Mouse (Mus musculus): ENCODE measurements around the gene Mboat1.

Mboat1 gene

DNA sequence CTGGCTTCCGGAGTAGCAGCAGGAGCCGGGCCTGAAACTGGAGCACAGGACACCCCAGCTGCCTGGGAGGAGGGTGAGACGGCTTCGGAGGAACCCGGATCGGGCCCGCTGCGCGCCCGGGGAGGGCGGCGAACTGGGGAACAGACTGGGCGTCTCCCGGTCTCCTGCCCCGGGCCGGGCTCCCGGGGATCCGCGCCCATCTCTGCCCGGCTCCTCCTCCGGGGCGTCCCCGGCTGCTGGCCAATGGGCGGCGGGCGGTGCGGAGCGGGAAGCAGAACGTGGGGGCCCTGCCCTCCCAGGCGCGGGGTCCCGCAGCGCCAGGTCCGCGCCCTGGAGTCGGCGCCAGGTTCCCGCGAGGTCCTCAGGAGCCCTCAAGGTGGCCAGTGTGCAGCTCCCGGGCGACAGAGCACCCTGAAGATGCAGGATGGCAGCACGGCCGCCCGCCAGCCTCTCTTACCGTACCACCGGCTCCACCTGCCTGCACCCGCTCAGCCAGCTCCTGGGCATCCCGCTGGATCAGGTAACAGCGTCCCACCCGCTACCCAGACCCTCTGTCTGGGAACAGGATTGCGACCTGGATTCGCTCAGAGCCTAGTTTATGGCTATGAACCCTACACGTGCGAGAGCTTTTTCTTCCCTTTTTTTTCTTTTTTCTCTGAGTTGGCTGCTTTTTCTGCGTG lies at the start of gene Mboat1:
Gene Mboat1, plus strand, starts transcription at position 247 of the 680 bp plus-strand sequence.
- DNase-seq (ENCODE audit: low spot score), result peak; percentile 78

DNA sequence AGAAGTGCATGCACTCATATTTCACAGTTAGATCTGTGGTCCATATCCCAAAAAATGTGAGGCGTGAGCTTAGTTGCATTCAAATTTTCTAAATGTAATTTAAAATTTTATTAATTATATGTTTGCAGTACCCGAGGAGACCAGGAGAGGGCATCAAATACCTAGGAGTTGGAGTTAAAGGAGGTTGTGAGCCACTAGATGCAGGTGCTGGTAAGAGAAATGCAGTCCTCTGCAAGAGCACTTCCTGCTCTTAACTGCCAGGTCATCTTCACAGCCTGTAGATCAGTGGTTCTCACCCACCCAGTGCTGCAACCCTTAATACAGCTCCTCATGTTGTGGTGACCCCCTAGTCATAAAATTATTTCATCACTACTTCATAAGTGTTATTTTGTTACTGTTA lies 43.2 kb upstream of the Mboat1 start:
- peak; percentile 7 for DNase-seq (ENCODE audit: low spot score)

DNA sequence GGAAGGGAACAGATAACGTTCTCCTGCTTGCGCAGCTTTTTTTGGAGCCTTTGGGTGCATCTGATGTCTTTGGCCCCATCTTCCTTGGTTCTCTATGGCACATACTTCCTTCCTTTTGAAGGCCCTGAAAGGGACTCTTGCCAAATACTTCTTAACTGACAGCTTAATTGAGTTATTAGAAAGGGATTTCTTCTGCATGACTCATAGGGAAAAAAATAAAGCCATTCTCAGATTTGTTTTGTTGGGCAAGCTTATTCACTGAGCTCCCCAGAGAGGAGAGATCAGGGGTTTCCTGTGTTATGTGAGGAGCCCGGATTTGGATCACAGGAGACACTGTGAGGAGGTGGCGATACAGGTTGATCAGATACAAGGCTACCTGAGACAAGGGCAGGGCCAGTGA lies 40.4 kb upstream of the Mboat1 start:
- DNase-seq (ENCODE audit: low spot score), result no peak

DNA sequence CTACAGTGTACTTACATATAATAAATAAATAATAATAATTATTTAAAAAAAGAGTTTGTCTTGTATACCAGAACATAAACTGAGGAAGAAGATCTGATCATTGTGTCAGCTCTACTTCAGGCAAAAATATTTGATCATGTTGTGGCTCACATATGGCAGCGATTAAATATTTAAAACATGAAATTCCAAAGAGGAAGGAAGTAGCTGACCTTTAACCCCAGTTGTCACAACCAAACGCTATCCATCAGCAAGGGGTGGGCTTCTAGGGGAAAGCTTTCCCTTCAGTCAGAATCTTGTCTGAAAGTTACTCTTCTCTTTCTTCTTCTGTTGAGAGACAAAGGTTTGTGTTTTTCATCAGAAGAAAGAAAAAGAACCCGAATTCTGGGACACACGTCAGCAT lies 39.8 kb upstream of the Mboat1 start:
- no peak for DNase-seq (ENCODE audit: low spot score)

DNA sequence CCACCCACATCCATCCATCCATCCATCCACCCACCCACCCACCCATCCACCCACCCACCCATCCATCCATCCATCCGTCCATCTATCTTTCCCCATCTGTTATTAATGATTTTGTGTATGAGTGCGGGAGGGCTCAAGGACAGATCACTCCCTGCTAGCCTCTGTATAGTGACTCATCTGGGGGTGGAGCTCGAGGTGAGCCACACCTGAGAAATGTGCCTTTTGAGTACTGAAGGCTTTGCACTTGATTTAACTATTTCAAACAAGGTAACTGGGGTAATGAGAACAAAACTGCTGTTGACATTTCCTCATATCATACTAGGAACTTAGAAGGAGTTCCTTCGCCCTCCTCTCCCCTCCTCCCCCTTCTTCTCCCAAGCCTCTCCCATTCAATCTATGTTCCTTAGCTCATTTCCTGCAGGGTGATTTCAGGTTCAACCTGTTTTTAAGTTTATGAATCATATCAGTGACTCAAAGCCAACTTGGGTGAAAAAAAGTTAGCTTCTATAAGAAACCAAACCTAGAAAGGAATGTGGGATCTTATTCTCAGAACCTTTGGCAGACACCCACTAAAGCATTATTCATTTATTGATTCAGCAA lies 27.2 kb upstream of the Mboat1 start:
- DNase-seq (ENCODE audit: low spot score), result no peak

DNA sequence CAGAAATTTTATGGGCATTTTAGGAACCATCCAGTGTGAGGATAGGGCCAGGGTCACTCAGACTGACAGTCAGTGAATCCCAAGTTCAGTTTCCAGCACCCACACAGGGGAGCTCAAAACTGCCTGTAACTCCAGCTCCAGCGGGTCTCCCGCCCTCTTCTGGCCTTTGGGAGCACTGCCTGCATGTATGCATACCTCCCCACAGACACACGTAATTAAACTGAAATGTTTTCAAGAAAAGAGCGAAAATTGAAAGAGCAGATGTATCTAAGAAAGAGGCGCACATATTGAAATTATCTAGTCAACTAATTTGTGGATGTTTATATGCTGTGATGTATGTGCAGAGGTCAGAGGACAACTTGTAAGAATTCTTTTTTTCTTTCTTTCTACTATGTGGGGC lies 20.5 kb upstream of the Mboat1 start:
- DNase-seq (ENCODE audit: low spot score), result no peak

DNA sequence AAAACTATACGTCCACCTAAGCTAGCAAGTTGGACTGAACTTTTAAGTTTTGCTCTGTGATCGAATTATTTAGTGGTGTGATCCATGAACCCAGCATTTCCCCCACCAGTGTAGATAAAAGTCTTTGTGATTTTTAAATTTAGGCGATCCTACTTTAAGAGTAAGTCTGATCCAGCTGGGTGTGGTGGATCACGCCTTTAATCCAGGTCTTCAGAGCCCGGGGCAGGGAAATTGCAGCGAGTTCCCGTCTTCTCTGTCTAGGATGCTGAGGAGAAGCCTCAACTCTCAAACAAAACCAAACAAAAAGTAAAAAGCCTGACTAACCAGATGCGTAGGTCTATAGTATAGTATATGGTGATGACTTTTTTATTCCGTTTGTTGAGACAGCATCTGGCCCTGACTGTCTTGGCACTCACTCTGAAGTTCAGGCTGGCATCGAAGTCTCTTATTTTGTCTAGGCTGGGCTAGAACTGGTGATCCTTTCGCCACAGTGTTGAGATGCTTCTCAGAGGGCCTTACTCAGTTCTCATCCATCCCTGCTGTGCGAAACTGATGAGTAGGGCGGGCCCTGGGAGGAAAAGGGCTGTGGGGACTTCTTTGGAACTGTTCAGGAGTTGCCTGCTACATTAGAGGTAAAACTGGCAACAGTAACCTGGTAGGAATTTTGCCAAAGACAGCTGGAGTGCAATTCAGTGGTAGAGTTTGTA lies 787 bp downstream of the Mboat1 start:
- DNase-seq (ENCODE audit: low spot score), result no peak

DNA sequence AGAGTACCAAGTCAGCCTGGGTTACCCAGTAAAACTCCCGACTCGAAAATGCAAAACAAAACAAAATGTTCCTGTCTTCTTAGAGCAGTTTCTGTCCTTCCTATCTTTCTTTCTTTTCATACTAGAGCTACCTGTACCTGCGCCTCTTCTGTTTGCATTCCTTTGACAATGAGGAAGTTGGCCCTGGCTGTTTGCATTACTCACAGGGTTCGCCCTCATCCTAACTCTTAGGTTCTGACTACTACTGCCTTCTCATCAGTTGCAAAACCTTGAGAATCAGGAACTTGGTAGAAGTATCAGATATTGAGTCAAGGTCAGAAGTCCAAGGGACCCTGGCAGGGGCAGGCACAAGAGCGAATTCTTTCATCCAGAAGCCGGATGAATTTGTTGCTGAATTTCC lies 1.7 kb downstream of the Mboat1 start:
- no peak for DNase-seq (ENCODE audit: low spot score)

DNA sequence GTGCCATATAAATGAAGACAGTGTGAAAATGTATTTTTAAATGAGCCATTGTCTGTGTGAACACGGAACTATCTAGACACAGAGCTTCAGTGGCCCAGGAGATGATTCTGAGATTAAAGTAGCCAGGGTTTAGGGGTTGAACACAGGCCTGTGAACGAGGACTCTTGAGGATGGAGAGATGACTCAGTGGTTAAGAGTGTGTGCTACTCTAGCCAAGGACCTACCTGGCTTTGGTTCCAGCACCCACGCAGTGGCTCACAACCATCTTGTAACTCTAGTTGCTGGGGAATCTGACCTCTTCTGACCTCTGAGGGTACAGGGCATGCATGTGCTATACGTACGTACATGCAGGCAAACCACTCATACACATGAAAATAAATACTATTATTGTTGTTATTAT lies 3.9 kb downstream of the Mboat1 start:
- DNase-seq (ENCODE audit: low spot score), result no peak

DNA sequence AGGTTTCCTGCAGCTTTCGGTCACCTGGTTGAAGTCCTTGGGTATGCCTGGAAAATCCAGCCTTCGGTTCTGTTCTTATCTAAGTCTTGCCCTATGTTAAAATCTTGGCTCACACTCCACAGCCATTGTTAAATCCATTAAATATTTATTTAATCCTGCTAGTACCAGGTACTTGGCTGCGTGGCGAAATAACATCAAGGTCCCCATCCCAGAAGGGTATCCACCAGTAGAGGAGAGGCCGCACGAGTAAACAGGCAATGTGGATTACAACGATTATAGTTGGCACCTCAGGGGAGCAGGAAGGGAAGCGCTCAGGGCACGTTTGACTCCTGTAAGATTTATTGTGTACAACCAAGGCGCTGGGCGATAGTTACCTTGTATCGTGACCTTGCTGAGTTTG lies 4.4 kb downstream of the Mboat1 start:
- DNase-seq (ENCODE audit: low spot score), result no peak

DNA sequence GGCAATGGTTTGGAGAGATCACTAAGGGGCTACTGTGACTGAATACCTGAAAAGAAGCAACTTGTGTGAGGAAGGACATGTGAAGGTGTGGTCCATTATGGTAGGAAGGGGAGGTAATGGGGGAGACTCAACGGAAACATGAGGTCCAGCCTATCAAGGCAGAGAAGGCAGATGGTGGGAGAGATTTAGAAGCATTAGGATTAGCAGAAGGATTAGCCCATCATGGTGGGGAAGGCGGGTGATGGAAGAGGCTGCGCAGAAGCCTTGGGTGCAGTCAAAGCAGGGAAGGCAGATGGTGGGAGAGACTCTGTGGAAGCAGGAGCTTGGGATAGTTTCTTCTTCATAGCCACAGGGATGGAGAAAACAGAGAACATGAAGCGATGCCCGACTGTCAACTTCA lies 5.7 kb downstream of the Mboat1 start:
- DNase-seq (ENCODE audit: low spot score), result no peak

DNA sequence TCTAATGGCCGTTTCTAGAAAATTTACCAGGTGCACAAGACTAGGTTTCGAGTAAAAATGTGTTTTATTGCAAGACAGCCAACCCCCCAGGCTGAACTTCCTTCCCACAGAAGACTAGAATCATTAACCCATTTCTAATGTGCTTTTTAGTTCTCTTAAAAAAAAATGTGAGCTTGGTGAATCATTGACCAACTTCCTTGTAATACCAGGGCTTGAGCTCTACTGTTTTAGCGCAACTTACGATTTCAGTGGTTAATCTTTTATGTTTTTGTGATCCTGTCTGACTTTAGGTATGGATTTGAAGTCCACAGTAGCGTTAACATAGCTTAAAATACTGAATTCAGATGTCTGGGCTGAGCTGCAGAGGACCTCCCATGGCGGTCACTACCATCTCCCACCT lies 10.2 kb downstream of the Mboat1 start:
- DNase-seq (ENCODE audit: low spot score), result no peak

DNA sequence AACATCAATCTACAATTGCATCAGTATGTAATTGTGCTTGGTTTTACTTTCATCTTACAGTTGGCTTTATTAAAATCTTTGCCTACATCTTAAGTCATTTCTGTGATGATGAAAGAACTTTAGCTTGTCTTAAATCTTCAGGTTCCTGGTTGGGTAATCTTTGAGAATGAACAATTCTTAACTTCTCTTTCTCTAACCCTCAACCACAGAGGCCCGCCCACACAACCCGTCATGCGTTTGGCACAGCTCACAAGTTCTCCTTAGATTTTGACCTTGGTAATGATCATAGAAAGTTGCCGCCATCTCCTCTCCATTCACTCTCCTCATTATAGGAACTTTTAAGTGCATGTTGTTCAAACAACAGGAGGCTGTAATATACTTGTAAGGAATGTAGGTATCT lies 18.0 kb downstream of the Mboat1 start:
- DNase-seq (ENCODE audit: low spot score), result peak; percentile 18

DNA sequence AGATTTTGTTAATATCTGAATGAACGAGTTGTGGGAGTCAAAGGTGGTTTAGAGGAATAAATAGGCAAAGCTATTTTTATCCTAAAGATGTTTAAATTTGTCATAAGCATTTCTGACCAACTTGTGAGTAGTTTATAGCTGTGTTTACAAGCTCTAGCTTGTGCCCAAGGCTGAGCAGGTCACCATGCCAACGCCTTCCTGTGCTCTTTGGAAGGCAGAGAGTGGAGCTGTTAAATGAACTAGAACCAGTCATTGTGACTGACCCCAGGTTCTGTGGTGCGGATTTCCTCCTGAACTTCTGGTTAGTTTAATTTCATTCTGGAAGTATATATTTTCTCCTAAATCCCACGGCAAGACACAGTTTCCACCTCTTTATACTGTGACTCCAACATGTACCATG lies 23.3 kb downstream of the Mboat1 start:
- DNase-seq (ENCODE audit: low spot score), result no peak

DNA sequence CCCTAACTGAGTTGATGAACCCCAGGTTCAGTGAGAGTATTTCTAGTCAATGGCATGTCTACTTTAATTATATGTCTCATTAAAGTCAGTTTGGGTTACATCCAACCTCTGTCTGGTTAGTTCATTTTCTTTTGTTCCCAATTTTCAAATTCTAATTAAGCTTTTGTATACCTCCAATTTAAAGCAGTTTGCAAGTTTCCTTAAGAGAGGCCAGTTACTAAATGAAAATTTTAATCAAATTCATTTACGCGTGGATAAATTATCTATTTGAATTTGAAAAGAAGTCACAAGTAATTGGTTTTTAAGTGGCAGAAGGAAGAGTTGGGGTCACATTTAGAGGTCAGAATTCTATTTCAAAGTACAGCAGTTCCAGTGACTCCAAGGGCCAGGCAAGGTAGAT lies 27.2 kb downstream of the Mboat1 start:
- no peak for DNase-seq (ENCODE audit: low spot score)

DNA sequence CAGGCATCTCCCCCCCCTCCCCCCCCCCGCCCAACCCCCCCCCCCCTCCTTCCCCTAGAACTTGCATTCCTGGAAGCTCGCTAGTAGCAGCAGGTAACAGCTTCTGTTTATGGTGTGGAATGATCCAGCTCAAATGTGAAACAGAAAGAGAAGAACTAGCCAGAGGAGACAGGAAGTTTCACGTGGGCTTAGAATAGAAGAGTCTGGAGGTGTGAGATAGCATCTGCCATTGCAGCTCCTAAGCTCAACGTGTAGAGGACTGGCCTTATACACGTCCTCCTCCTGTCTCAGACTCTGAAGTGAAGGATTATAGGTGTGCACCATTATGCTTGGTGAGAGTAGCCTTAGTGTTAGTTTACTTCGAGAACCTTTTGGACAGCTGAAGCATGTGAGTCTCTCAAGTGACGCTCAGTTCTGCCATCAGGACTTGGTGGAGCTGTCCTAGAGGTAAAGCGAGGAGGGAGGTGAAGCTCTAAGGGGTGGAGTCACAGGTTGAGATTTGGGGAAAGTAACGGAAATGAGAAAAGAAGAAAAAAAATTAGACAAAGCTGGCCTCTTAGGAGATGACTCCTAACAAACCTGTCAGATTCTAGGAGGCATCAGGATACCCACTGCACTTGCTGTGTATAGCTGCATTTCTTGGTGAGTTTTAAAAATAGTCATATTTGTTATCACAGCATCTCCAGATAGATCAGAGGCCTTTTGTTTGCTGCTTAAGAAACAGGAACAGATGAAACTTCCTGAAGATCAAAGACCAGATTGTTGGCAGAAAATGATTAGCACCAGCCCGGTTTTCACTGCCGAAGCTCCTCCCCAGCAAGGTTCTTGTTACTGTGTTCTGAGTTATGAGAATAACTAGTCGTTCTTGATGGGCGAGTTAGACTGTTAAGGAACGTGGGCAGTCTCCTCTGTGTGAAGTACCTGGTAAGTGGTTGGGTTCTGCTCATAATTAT lies 30.1 kb downstream of the Mboat1 start:
- peak; percentile 71 for DNase-seq (ENCODE audit: low spot score)

DNA sequence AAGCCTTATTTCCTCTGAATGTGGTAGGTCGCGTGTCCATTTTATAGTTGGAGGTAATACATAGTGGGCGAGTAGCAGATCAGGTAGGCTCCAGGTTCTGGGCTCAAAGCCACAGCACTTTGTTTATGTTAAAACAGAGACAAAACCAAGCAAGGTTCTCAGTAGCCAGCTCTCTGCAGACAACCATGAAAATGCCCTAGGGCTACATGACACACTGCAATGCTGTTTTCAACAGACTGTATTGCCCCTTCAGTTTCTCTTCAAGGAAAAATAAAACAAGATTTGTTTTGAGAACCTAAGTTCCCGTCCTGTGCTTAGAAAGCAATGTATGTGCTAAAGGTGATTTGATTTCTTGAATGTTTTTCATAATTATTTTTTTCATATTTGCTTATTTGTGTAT lies 31.2 kb downstream of the Mboat1 start:
- DNase-seq (ENCODE audit: low spot score), result no peak

DNA sequence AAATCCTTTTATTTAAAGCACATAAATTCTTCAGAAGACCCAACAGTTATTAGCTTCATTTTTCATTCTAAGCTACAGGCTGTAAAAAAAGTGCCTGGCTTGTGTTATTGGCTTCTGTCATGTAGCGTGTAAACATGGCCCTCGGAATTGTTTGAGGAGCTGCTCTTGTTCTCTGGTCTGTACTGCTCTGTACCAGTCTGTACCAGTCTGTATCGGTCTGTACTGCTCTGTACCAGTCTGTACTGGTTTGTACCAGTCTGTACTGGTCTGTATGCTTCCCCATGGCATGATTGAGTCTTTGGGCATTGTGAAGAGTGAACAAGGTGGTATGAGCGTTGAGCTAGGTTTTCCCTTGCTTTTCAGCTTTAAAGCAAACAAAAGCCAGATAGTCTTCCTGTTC lies 32.5 kb downstream of the Mboat1 start:
- DNase-seq (ENCODE audit: low spot score), result peak; percentile 15

DNA sequence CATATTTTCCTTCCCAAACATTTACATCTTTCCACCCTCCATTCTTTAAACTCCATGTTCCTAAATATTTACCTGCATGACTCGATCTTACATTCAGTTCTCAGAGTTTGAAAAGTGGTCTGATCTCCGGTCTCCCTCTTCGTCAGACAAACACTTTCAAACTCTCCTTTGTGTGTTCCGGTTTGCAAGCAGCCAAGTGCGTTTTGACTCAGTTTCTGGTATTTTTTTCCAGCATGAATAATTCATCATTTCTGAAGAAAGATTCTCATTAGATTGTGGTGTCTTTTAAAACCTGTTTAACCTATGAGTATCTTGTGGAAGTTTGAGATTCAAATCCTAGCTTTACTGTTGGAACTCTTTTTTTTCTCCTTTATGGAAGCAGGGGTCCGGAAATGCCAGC lies 33.8 kb downstream of the Mboat1 start:
- DNase-seq (ENCODE audit: low spot score), result no peak

DNA sequence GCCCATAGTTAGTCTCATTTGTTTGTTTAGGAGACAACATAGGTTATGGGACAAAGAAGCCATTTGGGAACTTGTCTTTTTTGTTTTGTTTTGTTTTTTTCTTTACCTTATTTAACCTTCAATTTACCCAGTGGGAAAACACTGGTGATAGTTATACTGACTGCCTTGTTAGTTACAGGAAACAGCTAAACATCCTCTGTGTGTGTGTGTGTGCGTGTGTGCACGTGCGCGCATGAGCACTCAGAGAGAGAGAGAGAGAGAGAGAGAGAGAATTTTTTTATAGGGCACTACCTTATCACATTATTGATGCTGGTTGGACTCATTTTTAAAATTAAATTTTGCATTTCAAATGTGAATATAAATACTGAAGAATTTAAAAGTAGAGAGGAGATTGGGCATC lies 38.3 kb downstream of the Mboat1 start:
- DNase-seq (ENCODE audit: low spot score), result no peak

DNA sequence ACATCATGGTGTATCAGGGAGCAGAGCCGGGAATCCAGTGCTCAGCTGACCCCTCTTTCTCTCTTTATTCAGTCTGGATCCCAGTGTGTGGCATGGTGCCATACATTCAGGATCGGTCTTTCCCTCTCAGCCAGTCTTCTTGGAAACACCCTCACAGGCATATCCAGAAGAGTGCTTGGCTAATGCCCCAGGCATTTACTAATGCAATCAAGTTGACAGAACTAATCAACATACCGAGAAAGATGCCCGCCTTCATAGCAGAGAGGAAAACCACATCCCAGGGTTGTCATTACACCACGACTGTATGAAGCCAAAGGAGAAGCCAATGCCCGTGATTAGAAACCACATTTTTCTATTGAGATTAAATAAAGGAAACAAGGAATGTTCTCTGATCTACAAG lies 41.1 kb downstream of the Mboat1 start:
- no peak for DNase-seq (ENCODE audit: low spot score)

DNA sequence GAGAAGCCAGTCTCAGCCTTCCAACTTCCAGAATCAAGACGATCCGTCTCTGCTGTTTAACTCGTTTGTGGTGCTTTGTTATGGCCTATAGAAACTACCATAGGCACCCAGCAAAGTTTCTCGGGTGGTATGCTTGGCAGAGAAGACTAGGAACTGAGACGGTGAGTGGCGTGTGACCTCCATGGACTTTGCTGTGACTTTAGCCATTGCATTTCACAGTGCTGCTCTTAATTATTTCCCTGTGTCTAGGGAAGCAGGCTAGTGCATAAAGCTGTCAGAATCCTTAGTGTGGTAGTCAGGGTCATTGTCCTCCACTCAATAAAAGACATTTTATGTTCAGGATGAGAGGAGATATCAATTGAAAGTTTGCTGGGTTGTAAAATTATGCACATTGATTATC lies 49.3 kb downstream of the Mboat1 start:
- DNase-seq (ENCODE audit: low spot score), result no peak

DNA sequence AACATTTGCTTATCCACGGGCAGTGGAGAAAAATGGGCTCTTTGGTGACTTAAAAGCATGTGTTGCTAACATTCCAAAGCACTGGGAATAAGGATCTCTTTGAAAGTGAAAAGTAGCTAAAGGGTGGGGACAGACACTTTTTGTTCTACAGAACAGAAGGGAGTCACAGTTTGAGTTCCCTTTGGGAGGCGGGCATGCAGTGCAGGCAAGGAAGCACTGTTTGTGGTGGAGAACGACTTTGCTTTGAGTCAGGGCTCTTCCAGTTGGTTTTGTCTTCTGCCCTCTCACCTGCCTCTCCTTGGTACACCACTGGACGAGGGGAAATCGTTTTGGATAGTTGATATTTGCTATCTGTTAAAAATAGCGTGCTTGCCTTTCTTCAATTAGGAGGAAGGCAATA lies 49.7 kb downstream of the Mboat1 start:
- no peak for DNase-seq (ENCODE audit: low spot score)

Measured in T-cell, adult 2 months (primary cell).